Mouse (Mus musculus) megakaryocyte, embryonic 14.5 days (primary cell): ENCODE measurements around the gene Tcf7l2. TPM values are rescaled to one million over a fixed set of nuclear protein-coding genes. Genes with fewer than 3 reads are reported as not detected.

Source experiments
- H3K27me3 ChIP-seq: replicated peaks from 2 replicates; pipeline ENCODE3; 2012; ENCODE audit warnings: inconsistent platforms
- H3K36me3 ChIP-seq: replicated peaks from 2 replicates; pipeline ENCODE3; 2012; ENCODE audit warnings: low read length, inconsistent platforms, mixed read lengths
- H3K4me1 ChIP-seq: 2 replicates; pipeline ENCODE4 v1.6.1; 2012; ENCODE audit warnings: inconsistent platforms
- H3K4me3 ChIP-seq: replicated peaks from 2 replicates; pipeline ENCODE3; 2012; ENCODE audit warnings: moderate library complexity, mild to moderate bottlenecking, inconsistent platforms
- H3K9me3 ChIP-seq: 2 replicates; pipeline ENCODE4 v1.6.1; 2012; ENCODE audit warnings: inconsistent platforms
- FLI1 ChIP-seq: IDR thresholded peaks from 2 replicates; pipeline ENCODE4 v1.6.1; 2012; ENCODE audit warnings: low read length, inconsistent platforms, mixed read lengths
- GATA1 ChIP-seq: IDR thresholded peaks from 3 replicates; pipeline ENCODE4 v1.6.1; 2012; ENCODE audit warnings: mixed read lengths, low read length, inconsistent platforms, borderline replicate concordance
- polyA plus RNA-seq: library from polyadenylated mRNA; stranded (reverse); fragments of >175 nt; gene quantifications from 2 replicates; pipeline ENCODE4 v1.2.3, GENCODE M21; 2012; ENCODE audit warnings: low replicate concordance; ENCODE audit not compliant: insufficient read depth

The Tcf7l2 gene
- polyA plus RNA-seq, 1 experiment, result 2.4 TPM

DNA sequence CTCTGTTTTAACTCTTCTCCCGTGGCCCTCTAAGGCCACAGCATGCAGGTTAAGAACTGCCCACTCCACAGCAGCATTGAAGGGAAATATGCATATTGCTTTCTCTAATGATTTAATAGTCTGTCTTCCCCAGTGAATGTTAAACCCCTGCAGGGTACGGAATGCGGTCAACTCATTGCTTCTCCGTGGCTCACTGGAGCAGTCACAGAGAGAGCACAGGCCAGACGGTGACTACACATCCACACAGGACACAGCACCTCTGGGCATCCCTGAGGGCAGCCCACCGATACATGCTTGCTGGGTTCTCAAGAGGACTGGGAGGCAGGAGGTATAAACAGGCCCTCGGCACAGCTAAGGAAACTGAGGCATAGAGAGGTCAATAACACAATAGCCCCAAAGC lies 35.3 kb upstream of the Tcf7l2 start:
- H3K36me3 ChIP-seq, result no peaks in the 10 kb centered on the region
- H3K9me3 ChIP-seq, result no peaks in the 10 kb centered on the region
- H3K4me3 ChIP-seq, result no peak overlapping the region
- no peak for TF ChIP-seq FLI1
- TF ChIP-seq GATA1, result no peak
- peaks cover 5% of the 10 kb centered on the region for H3K4me1 ChIP-seq
- H3K27me3 ChIP-seq, result peaks cover 53% of the 10 kb centered on the region

DNA sequence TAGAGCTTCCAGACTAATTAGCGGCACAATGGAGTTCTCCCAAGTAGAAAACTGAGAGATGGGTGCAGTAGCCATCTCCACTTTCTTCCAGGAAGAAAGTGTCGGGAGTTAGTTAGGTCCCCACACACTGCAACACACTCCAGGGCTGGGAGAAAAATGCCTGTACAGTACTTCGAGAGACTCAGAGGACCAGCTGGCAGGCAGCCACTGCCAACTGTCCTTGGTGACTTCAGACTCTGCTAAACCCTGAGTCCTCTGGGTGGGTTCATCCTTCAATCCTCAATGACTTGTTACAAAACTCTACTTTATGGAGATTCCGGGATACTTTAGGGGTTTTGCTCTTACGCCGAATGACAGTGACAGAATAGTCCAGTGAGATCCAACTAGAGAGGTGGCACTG lies 34.8 kb upstream of the Tcf7l2 start:
- no peak overlapping the region for H3K4me3 ChIP-seq
- peaks cover 50% of the 10 kb centered on the region for H3K27me3 ChIP-seq
- no peaks in the 10 kb centered on the region for H3K9me3 ChIP-seq
- no peaks in the 10 kb centered on the region for H3K36me3 ChIP-seq
- peaks cover under 1% of the 10 kb centered on the region; the same call in 1 of the 2 replicates for H3K4me1 ChIP-seq
- TF ChIP-seq FLI1 (no peak), GATA1 (no peak)

DNA sequence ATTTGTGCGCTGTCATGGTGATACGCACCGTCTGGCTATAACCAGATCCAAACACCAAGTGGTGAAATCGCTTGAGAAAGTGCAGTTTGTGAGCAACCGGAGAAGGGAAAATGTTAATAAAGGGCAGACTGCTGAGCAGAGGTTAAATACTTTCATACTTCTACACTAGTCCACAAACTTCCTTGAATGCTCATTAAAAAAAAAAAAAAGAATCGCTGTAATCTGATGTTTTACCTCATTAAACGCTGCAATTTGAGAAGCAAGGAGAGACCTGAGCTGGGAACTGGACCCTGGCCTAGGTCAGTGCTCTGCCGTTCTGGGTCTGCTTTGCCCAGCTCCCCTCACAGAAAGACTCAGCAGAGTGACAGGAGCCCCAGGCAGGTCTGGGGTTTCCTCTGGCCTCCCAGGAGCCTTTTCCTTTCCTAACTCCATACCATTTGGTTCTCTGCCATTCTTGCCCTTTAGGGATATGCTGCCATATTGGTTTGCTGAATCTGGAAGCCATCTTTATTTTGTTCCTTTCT lies 33.5 kb upstream of the Tcf7l2 start:
- no peaks in the 10 kb centered on the region for H3K36me3 ChIP-seq
- no peaks in the 10 kb centered on the region for H3K4me1 ChIP-seq
- no peak for TF ChIP-seq FLI1
- no peak for TF ChIP-seq GATA1
- peaks cover 47% of the 10 kb centered on the region for H3K27me3 ChIP-seq
- H3K4me3 ChIP-seq, result no peak overlapping the region
- H3K9me3 ChIP-seq, result no peaks in the 10 kb centered on the region

DNA sequence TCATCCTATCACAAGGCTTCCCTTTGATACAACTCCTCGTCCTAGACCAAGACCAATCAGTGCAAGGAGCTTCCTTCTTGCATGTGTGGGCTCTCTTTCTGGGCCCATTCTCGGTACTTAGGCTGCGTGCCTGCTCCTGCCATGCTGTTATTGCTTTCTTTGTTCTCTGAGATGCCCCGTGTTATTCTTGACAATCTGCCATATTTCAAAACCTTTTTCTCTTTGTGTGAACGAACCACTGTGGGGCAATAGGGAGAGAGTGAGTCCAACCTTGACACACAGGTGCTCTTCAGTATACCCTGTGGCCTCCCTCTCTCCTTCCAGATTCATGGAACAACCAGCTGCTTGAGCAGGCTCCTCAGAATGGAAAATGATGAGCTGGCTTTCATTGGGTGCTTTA lies 30.8 kb upstream of the Tcf7l2 start:
- Histone ChIP-seq H3K27me3 (peaks cover 49% of the 10 kb centered on the region), H3K4me3 (no peak overlapping the region), H3K9me3 (no peaks in the 10 kb centered on the region), H3K4me1 (peaks cover 5% of the 10 kb centered on the region; the same call in 1 of the 2 replicates), H3K36me3 (no peaks in the 10 kb centered on the region)
- no peak for TF ChIP-seq GATA1
- TF ChIP-seq FLI1, result no peak

DNA sequence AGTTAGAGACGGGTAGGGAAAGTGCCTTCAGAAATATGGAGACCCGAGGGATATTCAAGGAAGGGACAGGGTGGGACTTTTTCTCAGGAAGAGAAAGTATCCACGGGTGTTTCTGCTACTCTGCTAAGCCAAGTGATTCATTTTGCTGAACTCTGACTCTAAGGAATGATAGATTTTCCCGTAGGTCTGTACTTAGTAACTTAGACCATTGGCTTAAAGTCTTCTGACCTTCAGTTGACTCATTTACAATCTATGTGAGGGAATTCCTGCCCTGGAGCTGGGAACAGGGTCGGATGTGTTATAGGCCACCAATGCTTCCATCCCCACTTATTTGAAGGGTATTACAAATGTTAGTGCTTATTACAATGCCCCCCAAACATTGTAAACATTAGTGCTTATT lies 29.9 kb upstream of the Tcf7l2 start:
- Histone ChIP-seq H3K36me3 (no peaks in the 10 kb centered on the region), H3K4me3 (no peak overlapping the region), H3K9me3 (no peaks in the 10 kb centered on the region), H3K27me3 (peaks cover 52% of the 10 kb centered on the region), H3K4me1 (peaks cover 5% of the 10 kb centered on the region; the same call in 1 of the 2 replicates)
- no peak for TF ChIP-seq GATA1
- no peak for TF ChIP-seq FLI1

DNA sequence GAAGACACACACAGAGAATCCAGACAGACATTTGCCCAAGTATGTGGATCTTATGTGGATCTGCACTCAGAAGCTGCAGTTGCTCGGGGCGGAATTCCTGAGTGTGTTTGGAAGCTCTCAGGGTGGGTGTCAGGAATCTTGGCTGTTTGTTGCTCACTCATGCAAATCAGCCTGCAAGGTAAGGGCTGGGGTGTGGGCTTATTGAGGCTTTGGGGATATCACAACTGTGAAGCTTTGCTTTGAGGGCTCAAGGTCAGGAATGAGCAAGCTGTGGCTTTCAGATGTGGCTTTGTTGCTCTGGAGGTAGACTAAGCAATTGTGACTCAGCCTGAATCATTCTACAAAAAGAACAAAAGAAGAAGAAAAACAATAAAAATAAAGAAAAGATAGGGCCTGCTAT lies 28.9 kb upstream of the Tcf7l2 start:
- peaks cover 49% of the 10 kb centered on the region for H3K27me3 ChIP-seq
- no peaks in the 10 kb centered on the region for H3K36me3 ChIP-seq
- no peak overlapping the region for H3K4me3 ChIP-seq
- H3K9me3 ChIP-seq, result no peaks in the 10 kb centered on the region
- H3K4me1 ChIP-seq, result peaks cover 5% of the 10 kb centered on the region; the same call in 1 of the 2 replicates
- TF ChIP-seq FLI1 (no peak), GATA1 (no peak)

DNA sequence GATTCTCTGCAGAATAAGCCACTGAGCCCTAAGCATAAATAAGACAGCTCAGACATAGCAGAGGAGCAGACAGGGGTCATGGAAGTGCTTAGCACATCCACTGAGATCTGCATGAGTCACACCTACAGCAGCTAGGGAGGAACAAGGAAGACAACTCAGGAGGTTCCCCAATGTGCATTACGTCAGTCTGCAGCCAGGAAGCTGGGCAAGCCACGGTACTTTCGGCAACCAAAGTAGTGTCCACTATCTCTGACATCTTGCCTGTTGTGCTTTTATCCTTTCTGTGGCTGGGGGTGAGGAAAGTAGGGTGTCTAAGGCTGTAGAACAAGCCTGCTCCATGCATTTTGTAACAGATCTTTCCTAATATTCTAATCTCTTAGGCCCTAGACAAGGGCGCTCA lies 27.6 kb upstream of the Tcf7l2 start:
- TF ChIP-seq FLI1, result no peak
- no peak for TF ChIP-seq GATA1
- H3K36me3 ChIP-seq, result no peaks in the 10 kb centered on the region
- H3K9me3 ChIP-seq, result no peaks in the 10 kb centered on the region
- H3K4me3 ChIP-seq, result no peak overlapping the region
- peaks cover 52% of the 10 kb centered on the region for H3K27me3 ChIP-seq
- peaks cover 5% of the 10 kb centered on the region; the same call in 1 of the 2 replicates for H3K4me1 ChIP-seq

DNA sequence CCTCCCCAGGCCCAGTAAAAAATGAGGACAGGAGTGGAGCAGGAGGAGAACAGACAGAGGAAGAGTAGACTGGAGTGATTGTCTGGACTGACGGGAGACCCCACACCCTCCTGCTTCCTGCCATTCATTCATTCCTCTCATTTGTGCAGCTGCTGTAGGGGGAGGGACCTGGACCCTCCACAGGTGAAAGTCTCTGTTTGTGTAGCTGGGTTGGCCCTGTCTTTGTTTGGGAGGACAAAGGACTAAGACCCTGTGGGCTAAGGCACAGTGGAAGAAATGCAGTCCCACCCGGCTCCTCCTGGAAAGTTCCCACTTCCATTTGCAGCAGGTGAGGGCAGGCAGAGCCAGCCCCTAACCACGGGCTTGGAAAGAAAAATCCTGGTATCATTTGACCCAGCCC lies 27.0 kb upstream of the Tcf7l2 start:
- H3K27me3 ChIP-seq, result peaks cover 55% of the 10 kb centered on the region
- H3K4me3 ChIP-seq, result no peak overlapping the region
- H3K36me3 ChIP-seq, result no peaks in the 10 kb centered on the region
- TF ChIP-seq FLI1 (no peak), GATA1 (no peak)
- no peaks in the 10 kb centered on the region for H3K9me3 ChIP-seq
- H3K4me1 ChIP-seq, result peaks cover 5% of the 10 kb centered on the region; the same call in 1 of the 2 replicates

GRCm38 (mm10) chr19:55719083-55719482 lies 22.5 kb upstream of the Tcf7l2 start:
- Histone ChIP-seq H3K36me3 (no peaks in the 10 kb centered on the region), H3K9me3 (no peaks in the 10 kb centered on the region), H3K27me3 (peaks cover 47% of the 10 kb centered on the region), H3K4me3 (no peak overlapping the region), H3K4me1 (peaks cover 2% of the 10 kb centered on the region; the same call in 1 of the 2 replicates)
- TF ChIP-seq GATA1 (no peak), FLI1 (no peak)

- peaks cover 40% of the 10 kb centered on the region for H3K27me3 ChIP-seq
- TF ChIP-seq FLI1, result no peak
- TF ChIP-seq GATA1, result no peak
- no peak overlapping the region for H3K4me3 ChIP-seq
- no peaks in the 10 kb centered on the region for H3K36me3 ChIP-seq
- peaks cover under 1% of the 10 kb centered on the region for H3K9me3 ChIP-seq
- no peaks in the 10 kb centered on the region for H3K4me1 ChIP-seq
Observed at GRCm38 (mm10) chr19:55719524-55720408, 21.9 kb upstream of the Tcf7l2 start.

DNA sequence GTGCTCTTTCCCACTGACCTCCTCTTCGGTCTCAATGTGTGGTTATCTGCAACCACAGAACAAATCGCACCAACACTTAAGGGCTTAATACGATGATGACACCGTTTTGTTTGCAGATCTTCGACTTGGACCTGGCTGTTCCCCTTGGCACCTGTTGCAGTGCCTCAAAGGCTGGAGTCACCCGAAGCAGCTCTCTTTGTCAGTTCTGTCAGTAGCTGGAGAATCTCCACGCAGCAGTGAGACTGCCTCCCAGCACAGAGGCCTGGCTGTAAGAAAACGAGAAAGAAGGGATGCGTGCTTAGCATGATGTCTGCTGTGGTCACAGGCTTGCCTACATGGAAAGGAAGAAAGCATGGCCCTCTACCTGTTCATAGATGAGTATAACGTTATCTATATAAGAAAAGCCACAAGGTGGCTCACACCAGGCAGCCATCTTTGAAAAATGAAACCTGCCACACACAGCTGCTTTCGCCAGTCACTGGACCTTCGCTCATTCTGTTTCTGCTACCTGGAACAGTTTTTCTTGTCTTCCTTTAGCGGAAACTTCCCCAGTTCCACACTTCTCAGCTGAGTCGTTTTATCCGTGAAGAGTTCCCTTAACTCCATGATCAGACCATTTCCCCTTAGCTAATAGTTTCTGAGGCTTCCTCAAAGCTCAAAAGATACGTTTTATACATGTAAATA lies 21.1 kb upstream of the Tcf7l2 start:
- Histone ChIP-seq H3K4me3 (no peak overlapping the region), H3K27me3 (peaks cover 40% of the 10 kb centered on the region), H3K36me3 (no peaks in the 10 kb centered on the region), H3K4me1 (no peaks in the 10 kb centered on the region), H3K9me3 (peaks cover 6% of the 10 kb centered on the region)
- TF ChIP-seq FLI1 (no peak), GATA1 (no peak)
